In genomic region chr5:100069526-100069925, GRCm38 (mm10) we compare ENCODE assay signal across 11 mouse cellular contexts.
"Had no signal": no experiment of that assay in that cellular context is flagged by ENCODE, and none has a peak within 500 bp of the region (broad histone marks: within the 10 kb centered on the region; RNA-seq: fewer than 3 reads in every experiment).

No protein-coding gene starts in this region.

- H3K27ac ChIP-seq: embryonic facial prominence, embryonic 10.5 days; embryonic facial prominence, embryonic 12.5 days; embryonic facial prominence, embryonic 13.5 days; embryonic facial prominence, embryonic 15.5 days; forebrain, embryonic 10.5 days; forebrain, embryonic 12.5 days; forebrain, embryonic 13.5 days; forebrain, embryonic 15.5 days; gastrocnemius, adult 2 months had no signal

- H3K9ac ChIP-seq: embryonic facial prominence, embryonic 12.5 days; embryonic facial prominence, embryonic 13.5 days; embryonic facial prominence, embryonic 15.5 days; forebrain, embryonic 12.5 days; forebrain, embryonic 13.5 days; forebrain, embryonic 15.5 days; forebrain, postnatal 0 days had no signal

- H3K9me3 ChIP-seq: embryonic facial prominence, embryonic 10.5 days; embryonic facial prominence, embryonic 12.5 days; embryonic facial prominence, embryonic 13.5 days; embryonic facial prominence, embryonic 15.5 days; forebrain, embryonic 10.5 days; forebrain, embryonic 12.5 days; forebrain, embryonic 13.5 days; forebrain, embryonic 15.5 days had no signal

- H3K27me3 ChIP-seq: embryonic facial prominence, embryonic 12.5 days; embryonic facial prominence, embryonic 13.5 days; embryonic facial prominence, embryonic 15.5 days; forebrain, embryonic 12.5 days; forebrain, embryonic 13.5 days; forebrain, embryonic 15.5 days had no signal

- H3K4me2 ChIP-seq: embryonic facial prominence, embryonic 12.5 days; embryonic facial prominence, embryonic 13.5 days; embryonic facial prominence, embryonic 15.5 days; forebrain, embryonic 12.5 days; forebrain, embryonic 13.5 days; forebrain, embryonic 15.5 days had no signal

- H3K4me3 ChIP-seq: embryonic facial prominence, embryonic 10.5 days; embryonic facial prominence, embryonic 12.5 days; embryonic facial prominence, embryonic 13.5 days; embryonic facial prominence, embryonic 15.5 days; erythroblast, embryonic 14.5 days; forebrain, embryonic 10.5 days; forebrain, embryonic 12.5 days; forebrain, embryonic 13.5 days; forebrain, embryonic 15.5 days; gastrocnemius, adult 2 months had no signal

- H3K4me1 ChIP-seq: embryonic facial prominence, embryonic 10.5 days; embryonic facial prominence, embryonic 12.5 days; forebrain, embryonic 10.5 days; forebrain, embryonic 12.5 days had no signal
